Mouse (Mus musculus): Measurements from ENCODE around the gene Nktr. TPM values are rescaled to one million over a fixed set of nuclear protein-coding genes. Genes with fewer than 3 reads are reported as not detected.

Gene Nktr
- polyA plus RNA-seq, 1 experiment from 2014 or later: 83.7 TPM

DNA sequence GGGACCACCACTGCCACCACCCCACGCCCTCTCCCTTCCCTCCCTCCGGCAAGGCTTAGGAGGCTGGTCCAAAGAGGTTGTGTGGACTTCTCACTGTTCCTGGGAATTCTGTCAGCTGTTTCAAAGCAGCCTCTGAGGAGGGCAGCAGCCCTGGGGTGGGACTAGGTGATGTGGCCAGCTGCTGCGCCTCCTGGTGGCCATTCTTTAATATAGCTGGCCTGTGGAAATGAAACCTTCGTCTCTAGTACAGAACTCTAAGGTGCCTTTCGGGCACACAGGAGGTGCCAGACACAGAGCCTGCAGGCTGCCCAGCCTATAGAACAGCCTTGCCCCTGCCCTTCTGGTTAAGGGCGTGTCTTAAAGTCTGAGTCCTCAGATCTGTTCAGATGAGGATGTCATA lies 39.4 kb upstream of the Nktr start:
- Histone ChIP-seq H3K4me2 (replicated peaks; ENCODE audit: low read depth, low read length) (no peak overlapping the region), H3K27ac (ENCODE audit: low read depth, low read length) (no peak overlapping the region), H3K4me3 (ENCODE audit: low read length) (no peak overlapping the region), H3K9ac (ENCODE audit: low read depth, low read length) (no peak overlapping the region), H3K4me1 (ENCODE audit: control insufficient read depth, insufficient read depth, low read length) (no peaks in the 10 kb centered on the region), H3K36me3 (ENCODE audit: control insufficient read depth, insufficient read depth, low read length) (peaks cover 5% of the 10 kb centered on the region), H3K9me3 (ENCODE audit: control insufficient read depth, low read length) (no peaks in the 10 kb centered on the region), H3K27me3 (ENCODE audit: control insufficient read depth, insufficient read depth, low read length) (no peaks in the 10 kb centered on the region)
- peak; percentile 63; the same call in 1 of the 2 replicates for ATAC-seq (ENCODE audit: low FRiP score, low TSS enrichment)
- 28% methylated on average over 6 of the region's 6 CpGs for WGBS

DNA sequence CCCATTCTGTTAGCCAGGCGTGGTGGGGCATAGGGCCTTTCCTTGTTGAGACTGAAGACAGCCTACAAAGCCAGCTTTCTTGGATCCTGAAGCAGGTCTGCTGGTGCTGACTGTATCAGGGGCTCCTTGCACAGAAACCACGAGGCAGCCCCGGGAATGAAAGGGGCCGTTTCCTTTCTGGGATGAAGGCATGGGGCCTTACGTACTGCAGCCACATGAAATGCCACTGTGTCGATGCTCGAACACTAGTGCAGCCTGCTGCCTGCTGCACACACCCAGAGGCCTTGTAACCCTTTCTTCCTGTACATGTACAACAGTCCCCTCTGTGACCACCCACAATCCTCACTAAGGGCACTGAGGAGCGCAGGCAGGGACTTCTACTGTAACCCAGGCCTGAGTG lies 37.8 kb upstream of the Nktr start:
- Histone ChIP-seq H3K9ac (ENCODE audit: low read depth, low read length) (no peak overlapping the region), H3K27ac (ENCODE audit: low read depth, low read length) (no peak overlapping the region), H3K4me2 (replicated peaks; ENCODE audit: low read depth, low read length) (no peak overlapping the region), H3K27me3 (ENCODE audit: control insufficient read depth, insufficient read depth, low read length) (no peaks in the 10 kb centered on the region), H3K4me1 (ENCODE audit: control insufficient read depth, insufficient read depth, low read length) (no peaks in the 10 kb centered on the region), H3K9me3 (ENCODE audit: control insufficient read depth, low read length) (no peaks in the 10 kb centered on the region), H3K36me3 (ENCODE audit: control insufficient read depth, insufficient read depth, low read length) (peaks cover 13% of the 10 kb centered on the region), H3K4me3 (ENCODE audit: low read length) (no peak overlapping the region)
- 83% methylated on average over 8 of the region's 8 CpGs for WGBS
- ATAC-seq (ENCODE audit: low FRiP score, low TSS enrichment): no peak

DNA sequence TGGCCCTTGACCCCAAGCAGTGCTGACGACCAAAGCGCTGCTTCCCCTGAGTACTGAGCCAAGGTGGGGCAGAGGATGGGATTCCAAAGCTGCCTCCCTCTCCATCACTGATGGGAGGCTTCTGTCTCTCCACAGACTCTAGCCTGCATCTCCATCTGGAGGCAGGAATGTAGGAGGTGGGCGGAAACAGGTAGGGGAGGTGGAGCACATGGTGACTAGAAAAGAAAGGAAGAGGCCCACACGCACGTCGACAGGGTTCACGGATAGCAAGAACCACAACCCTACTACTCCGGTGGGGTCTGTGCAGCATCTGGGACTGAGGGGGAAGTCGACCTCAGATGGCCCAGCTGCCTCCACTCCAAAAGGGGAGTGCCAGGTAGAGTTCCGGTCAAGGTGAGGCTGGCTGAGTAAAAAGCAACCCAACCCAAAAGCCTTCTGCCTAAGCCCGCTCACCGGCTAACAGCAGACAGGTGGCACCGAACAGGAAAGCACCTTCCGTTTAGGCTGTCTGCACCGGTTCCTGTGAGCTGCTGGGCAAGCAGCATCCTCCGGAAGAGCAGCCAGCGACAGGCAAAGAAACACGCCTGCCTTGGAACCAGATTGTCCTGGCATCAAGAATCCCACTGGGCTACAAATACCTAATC lies 36.8 kb upstream of the Nktr start:
- Histone ChIP-seq H3K27ac (ENCODE audit: low read depth, low read length) (no peak overlapping the region), H3K4me1 (ENCODE audit: control insufficient read depth, insufficient read depth, low read length) (no peaks in the 10 kb centered on the region), H3K36me3 (ENCODE audit: control insufficient read depth, insufficient read depth, low read length) (peaks cover 14% of the 10 kb centered on the region), H3K4me3 (ENCODE audit: low read length) (no peak overlapping the region), H3K27me3 (ENCODE audit: control insufficient read depth, insufficient read depth, low read length) (no peaks in the 10 kb centered on the region), H3K4me2 (replicated peaks; ENCODE audit: low read depth, low read length) (no peak overlapping the region), H3K9me3 (ENCODE audit: control insufficient read depth, low read length) (no peaks in the 10 kb centered on the region), H3K9ac (ENCODE audit: low read depth, low read length) (no peak overlapping the region)
- 74% methylated on average over 18 of the region's 18 CpGs for WGBS
- no peak for ATAC-seq (ENCODE audit: low FRiP score, low TSS enrichment)

DNA sequence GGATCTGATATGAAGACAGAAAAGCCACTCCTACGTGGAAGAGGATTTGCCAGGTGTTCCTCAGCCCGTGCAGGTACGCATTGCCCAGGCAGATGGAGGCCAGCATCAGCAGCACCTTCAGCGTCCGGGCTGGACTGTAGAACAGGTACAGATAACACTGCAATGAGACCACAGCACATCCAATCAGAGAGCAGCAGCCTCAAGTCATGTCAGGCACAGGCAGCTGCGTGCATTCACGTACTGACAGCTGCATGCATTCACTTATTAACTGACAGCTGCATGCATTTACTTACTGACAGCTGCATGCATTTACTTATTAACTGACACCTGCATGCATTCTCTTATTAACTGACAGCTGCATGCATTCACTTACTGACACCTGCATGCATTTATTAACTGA lies 34.3 kb upstream of the Nktr start:
- H3K36me3 ChIP-seq (ENCODE audit: control insufficient read depth, insufficient read depth, low read length): peaks cover 26% of the 10 kb centered on the region
- no peak for ATAC-seq (ENCODE audit: low FRiP score, low TSS enrichment)
- H3K9ac ChIP-seq (ENCODE audit: low read depth, low read length): no peak overlapping the region
- H3K4me2 ChIP-seq (replicated peaks; ENCODE audit: low read depth, low read length): no peak overlapping the region
- no peaks in the 10 kb centered on the region for H3K27me3 ChIP-seq (ENCODE audit: control insufficient read depth, insufficient read depth, low read length)
- no peaks in the 10 kb centered on the region for H3K4me1 ChIP-seq (ENCODE audit: control insufficient read depth, insufficient read depth, low read length)
- H3K27ac ChIP-seq (ENCODE audit: low read depth, low read length): no peak overlapping the region
- WGBS: 83% methylated on average over 7 of the region's 7 CpGs
- no peak overlapping the region for H3K4me3 ChIP-seq (ENCODE audit: low read length)
- H3K9me3 ChIP-seq (ENCODE audit: control insufficient read depth, low read length): no peaks in the 10 kb centered on the region

DNA sequence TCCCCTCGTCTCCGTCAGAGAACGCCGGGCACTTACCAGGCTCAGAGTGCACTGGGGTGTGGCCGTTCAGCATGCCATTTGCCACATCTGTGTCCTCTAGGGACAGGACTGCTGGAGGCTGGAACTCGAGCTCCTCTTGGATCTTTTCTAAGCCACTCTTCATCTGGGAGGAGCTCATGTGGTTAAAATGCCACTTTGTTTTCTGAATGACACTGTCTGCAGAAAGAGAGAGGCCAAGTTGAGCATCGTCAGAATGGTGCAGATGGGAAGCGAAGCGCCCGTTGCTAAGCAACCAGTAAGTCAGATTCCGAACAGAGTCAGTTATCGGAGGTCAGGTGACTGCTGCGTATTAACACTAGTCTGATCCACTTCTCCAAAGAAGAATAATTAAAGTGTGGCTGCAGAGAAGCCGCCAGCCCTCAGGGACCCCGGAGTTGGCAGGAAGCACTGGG lies 28.7 kb upstream of the Nktr start:
- Histone ChIP-seq H3K27me3 (ENCODE audit: control insufficient read depth, insufficient read depth, low read length) (no peaks in the 10 kb centered on the region), H3K9me3 (ENCODE audit: control insufficient read depth, low read length) (no peaks in the 10 kb centered on the region), H3K27ac (ENCODE audit: low read depth, low read length) (no peak overlapping the region), H3K4me3 (ENCODE audit: low read length) (no peak overlapping the region), H3K9ac (ENCODE audit: low read depth, low read length) (no peak overlapping the region), H3K36me3 (ENCODE audit: control insufficient read depth, insufficient read depth, low read length) (peaks cover 27% of the 10 kb centered on the region; the same call in 1 of the 2 replicates), H3K4me1 (ENCODE audit: control insufficient read depth, insufficient read depth, low read length) (no peaks in the 10 kb centered on the region), H3K4me2 (replicated peaks; ENCODE audit: low read depth, low read length) (no peak overlapping the region)
- ATAC-seq (ENCODE audit: low FRiP score, low TSS enrichment): no peak
- WGBS: 55% methylated on average over 15 of the region's 15 CpGs

DNA sequence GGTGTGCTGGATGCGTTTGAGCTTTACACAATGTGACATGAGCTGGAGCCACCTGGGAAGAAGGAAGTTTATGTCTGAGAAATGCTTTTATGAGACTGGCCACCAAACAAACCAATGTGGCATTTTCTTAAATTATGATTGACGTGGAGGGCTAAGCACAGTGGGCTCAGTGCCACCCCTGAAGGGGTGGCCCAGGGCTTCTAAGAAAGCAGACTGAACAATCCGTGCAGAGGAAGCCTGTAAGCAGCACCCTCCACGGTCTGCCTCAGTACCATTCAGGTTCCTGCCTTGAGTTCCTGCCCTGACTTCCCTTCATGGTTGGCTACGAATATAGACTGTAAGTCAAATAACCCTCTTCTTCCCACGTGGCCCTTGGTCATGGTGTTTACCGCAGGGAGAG lies 28.2 kb upstream of the Nktr start:
- ATAC-seq (ENCODE audit: low FRiP score, low TSS enrichment): no peak
- Histone ChIP-seq H3K4me2 (replicated peaks; ENCODE audit: low read depth, low read length) (no peak overlapping the region), H3K27me3 (ENCODE audit: control insufficient read depth, insufficient read depth, low read length) (no peaks in the 10 kb centered on the region), H3K36me3 (ENCODE audit: control insufficient read depth, insufficient read depth, low read length) (peaks cover 27% of the 10 kb centered on the region; the same call in 1 of the 2 replicates), H3K4me1 (ENCODE audit: control insufficient read depth, insufficient read depth, low read length) (no peaks in the 10 kb centered on the region), H3K27ac (ENCODE audit: low read depth, low read length) (no peak overlapping the region), H3K9ac (ENCODE audit: low read depth, low read length) (no peak overlapping the region), H3K9me3 (ENCODE audit: control insufficient read depth, low read length) (no peaks in the 10 kb centered on the region), H3K4me3 (ENCODE audit: low read length) (no peak overlapping the region)
- 93% methylated on average over 7 of the region's 7 CpGs for WGBS

DNA sequence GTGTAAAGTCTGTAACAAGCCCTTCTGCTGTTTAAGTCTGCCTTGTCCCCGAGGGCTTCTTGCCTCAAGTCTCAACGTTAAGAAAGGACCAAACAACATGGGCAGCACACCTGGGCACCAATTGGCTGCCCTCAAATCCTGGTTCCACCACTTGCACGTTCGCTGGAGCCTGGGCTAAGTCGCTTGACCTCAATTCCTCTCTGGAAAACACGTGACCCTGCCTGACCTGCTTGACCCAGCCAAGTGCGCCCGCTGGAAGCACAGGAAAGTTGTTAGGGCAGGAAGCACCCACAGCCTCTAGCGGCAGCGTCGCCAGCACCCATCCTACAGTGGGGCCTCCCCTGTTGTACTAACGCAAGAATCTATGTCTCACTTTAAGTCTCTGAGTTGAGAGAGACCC lies 24.2 kb upstream of the Nktr start:
- Histone ChIP-seq H3K9ac (ENCODE audit: low read depth, low read length) (no peak overlapping the region), H3K4me2 (replicated peaks; ENCODE audit: low read depth, low read length) (no peak overlapping the region), H3K27me3 (ENCODE audit: control insufficient read depth, insufficient read depth, low read length) (no peaks in the 10 kb centered on the region), H3K27ac (ENCODE audit: low read depth, low read length) (no peak overlapping the region), H3K36me3 (ENCODE audit: control insufficient read depth, insufficient read depth, low read length) (peaks cover 14% of the 10 kb centered on the region; the same call in 1 of the 2 replicates), H3K4me1 (ENCODE audit: control insufficient read depth, insufficient read depth, low read length) (no peaks in the 10 kb centered on the region), H3K4me3 (ENCODE audit: low read length) (no peak overlapping the region), H3K9me3 (ENCODE audit: control insufficient read depth, low read length) (no peaks in the 10 kb centered on the region)
- no peak for ATAC-seq (ENCODE audit: low FRiP score, low TSS enrichment)
- WGBS: 71% methylated on average over 12 of the region's 12 CpGs

DNA sequence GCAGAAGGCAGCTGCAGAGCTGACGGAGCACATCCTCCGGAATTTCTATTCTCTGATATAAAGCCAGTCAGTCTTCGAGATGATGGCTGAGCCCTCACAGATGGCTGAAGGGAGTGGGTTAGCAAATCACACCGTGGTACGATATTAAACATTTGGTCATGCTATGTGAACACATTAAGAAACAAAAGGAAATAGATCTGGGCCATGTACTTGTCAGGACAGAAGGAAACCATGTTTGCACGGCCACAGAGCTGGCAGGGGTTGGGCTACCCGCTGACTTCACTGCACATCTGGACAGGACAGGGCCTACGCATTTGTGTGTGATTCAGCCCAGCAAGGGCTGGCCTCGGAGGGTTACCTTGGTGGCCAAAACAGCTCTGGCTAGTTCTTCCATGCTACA lies 22.3 kb upstream of the Nktr start:
- no peak overlapping the region for H3K9ac ChIP-seq (ENCODE audit: low read depth, low read length)
- WGBS: 91% methylated on average over 9 of the region's 9 CpGs
- peaks cover 6% of the 10 kb centered on the region; the same call in 1 of the 2 replicates for H3K36me3 ChIP-seq (ENCODE audit: control insufficient read depth, insufficient read depth, low read length)
- no peaks in the 10 kb centered on the region for H3K9me3 ChIP-seq (ENCODE audit: control insufficient read depth, low read length)
- no peaks in the 10 kb centered on the region for H3K27me3 ChIP-seq (ENCODE audit: control insufficient read depth, insufficient read depth, low read length)
- no peak overlapping the region for H3K4me2 ChIP-seq (replicated peaks; ENCODE audit: low read depth, low read length)
- no peak for ATAC-seq (ENCODE audit: low FRiP score, low TSS enrichment)
- H3K4me3 ChIP-seq (ENCODE audit: low read length): no peak overlapping the region
- H3K27ac ChIP-seq (ENCODE audit: low read depth, low read length): no peak overlapping the region
- no peaks in the 10 kb centered on the region for H3K4me1 ChIP-seq (ENCODE audit: control insufficient read depth, insufficient read depth, low read length)

DNA sequence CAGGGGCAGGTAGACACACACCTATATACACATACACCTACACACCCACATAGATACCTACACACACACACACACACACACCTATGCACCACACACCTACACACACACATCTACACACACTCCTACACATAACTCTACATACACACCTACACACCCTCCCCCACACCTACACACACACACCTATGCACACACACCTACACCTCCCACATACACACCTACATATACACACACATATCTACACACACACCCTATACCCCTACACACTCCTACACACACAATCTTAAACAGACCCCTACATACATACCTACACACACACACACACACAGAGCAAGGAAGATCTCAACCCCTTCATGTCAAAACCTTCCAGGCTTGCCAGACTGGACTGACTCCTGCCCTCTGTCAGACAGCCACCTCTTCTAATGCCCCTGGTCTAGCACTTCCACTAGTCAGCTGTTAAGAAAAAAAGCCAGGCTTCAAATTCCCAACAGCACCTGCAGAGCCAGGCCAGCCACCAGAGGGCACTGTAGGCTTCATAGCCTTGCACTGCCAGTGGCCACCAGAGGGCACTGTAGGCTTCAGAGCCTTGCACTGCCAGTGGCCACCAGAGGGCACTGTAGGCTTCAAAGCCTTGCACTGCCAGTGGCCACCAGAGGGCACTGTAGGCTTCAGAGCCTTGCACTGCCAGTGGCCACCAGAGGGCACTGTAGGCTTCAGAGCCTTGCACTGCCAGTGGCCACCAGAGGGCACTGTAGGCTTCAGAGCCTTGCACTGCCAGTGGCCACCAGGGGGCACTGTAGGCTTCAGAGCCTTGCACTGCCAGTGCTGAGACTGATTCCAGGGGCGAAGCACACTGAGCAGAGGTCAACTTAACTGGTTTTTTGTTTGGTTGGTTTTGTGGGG lies 21.6 kb upstream of the Nktr start:
- Histone ChIP-seq H3K4me1 (ENCODE audit: control insufficient read depth, insufficient read depth, low read length) (no peaks in the 10 kb centered on the region), H3K27ac (ENCODE audit: low read depth, low read length) (no peak overlapping the region)
- ATAC-seq (ENCODE audit: low FRiP score, low TSS enrichment): 0 out of 2 replicates have a peak, but pooled peaks have one; percentile 32

More for the DNA sequence above, 21.6 kb upstream of the Nktr start:
- no peak overlapping the region for H3K4me3 ChIP-seq (ENCODE audit: low read length)
- peaks cover 5% of the 10 kb centered on the region; the same call in 1 of the 2 replicates for H3K36me3 ChIP-seq (ENCODE audit: control insufficient read depth, insufficient read depth, low read length)
- WGBS: 100% methylated on average over 1 of the region's 1 CpGs
- H3K9ac ChIP-seq (ENCODE audit: low read depth, low read length): no peak overlapping the region
- no peak overlapping the region for H3K4me2 ChIP-seq (replicated peaks; ENCODE audit: low read depth, low read length)
- no peaks in the 10 kb centered on the region for H3K9me3 ChIP-seq (ENCODE audit: control insufficient read depth, low read length)
- H3K27me3 ChIP-seq (ENCODE audit: control insufficient read depth, insufficient read depth, low read length): no peaks in the 10 kb centered on the region

Measured in kidney, embryonic 14.5 days (tissue).